Mouse (Mus musculus): ENCODE data around the gene Ccdc88c. TPM values are rescaled to one million over a fixed set of nuclear protein-coding genes. Genes with fewer than 3 reads are reported as not detected.

Gene Ccdc88c
- polyA plus RNA-seq, 1 experiment from 2014 or later = 4.3 TPM

- H3K4me3 ChIP-seq (ENCODE audit: low read length) = no peak overlapping the region
- ATAC-seq (replicated peaks; ENCODE audit: extremely low read depth, insufficient read depth, low FRiP score) = no peak
- no peak overlapping the region for H3K27ac ChIP-seq (ENCODE audit: low read length)
- peaks cover 6% of the 10 kb centered on the region; the same call in 1 of the 2 replicates for H3K4me1 ChIP-seq (ENCODE audit: control insufficient read depth, insufficient read depth, low read length)
- H3K9me3 ChIP-seq (replicated peaks; ENCODE audit: control insufficient read depth, low read length) = no peaks in the 10 kb centered on the region
- H3K27me3 ChIP-seq (ENCODE audit: control insufficient read depth, insufficient read depth, low read length) = no peaks in the 10 kb centered on the region; the same call in 1 of the 2 replicates
- H3K36me3 ChIP-seq (ENCODE audit: control insufficient read depth, insufficient read depth) = no peaks in the 10 kb centered on the region
- 79% methylated on average over 12 of the region's 12 CpGs for whole genome bisulfite sequencing
- H3K9ac ChIP-seq (ENCODE audit: low read length) = no peak overlapping the region
- no peak overlapping the region for H3K4me2 ChIP-seq (ENCODE audit: low read depth, low read length)
These were observed 118.1 kb downstream of the Ccdc88c start for GRCm38 (mm10) chr12:100910731-100911130.

GRCm38 (mm10) chr12:100909765-100910164 lies 119.1 kb downstream of the Ccdc88c start:
- Histone ChIP-seq H3K36me3 (ENCODE audit: control insufficient read depth, insufficient read depth) (no peaks in the 10 kb centered on the region), H3K9ac (ENCODE audit: low read length) (no peak overlapping the region), H3K4me1 (ENCODE audit: control insufficient read depth, insufficient read depth, low read length) (peaks cover 6% of the 10 kb centered on the region; the same call in 1 of the 2 replicates), H3K27ac (ENCODE audit: low read length) (no peak overlapping the region), H3K27me3 (ENCODE audit: control insufficient read depth, insufficient read depth, low read length) (no peaks in the 10 kb centered on the region; the same call in 1 of the 2 replicates), H3K9me3 (replicated peaks; ENCODE audit: control insufficient read depth, low read length) (no peaks in the 10 kb centered on the region), H3K4me3 (ENCODE audit: low read length) (no peak overlapping the region), H3K4me2 (ENCODE audit: low read depth, low read length) (no peak overlapping the region)
- 69% methylated on average over 6 of the region's 6 CpGs for WGBS
- ATAC-seq (replicated peaks; ENCODE audit: extremely low read depth, insufficient read depth, low FRiP score) = no peak

- Histone ChIP-seq H3K4me3 (ENCODE audit: low read length) (peak overlapping the region; percentile 61), H3K9ac (ENCODE audit: low read length) (peak overlapping the region; percentile 69), H3K27ac (ENCODE audit: low read length) (no peak overlapping the region), H3K4me1 (ENCODE audit: control insufficient read depth, insufficient read depth, low read length) (peaks cover 6% of the 10 kb centered on the region; the same call in 1 of the 2 replicates), H3K36me3 (ENCODE audit: control insufficient read depth, insufficient read depth) (no peaks in the 10 kb centered on the region), H3K27me3 (ENCODE audit: control insufficient read depth, insufficient read depth, low read length) (no peaks in the 10 kb centered on the region; the same call in 1 of the 2 replicates), H3K4me2 (ENCODE audit: low read depth, low read length) (peak overlapping the region; percentile 73), H3K9me3 (replicated peaks; ENCODE audit: control insufficient read depth, low read length) (no peaks in the 10 kb centered on the region)
- ATAC-seq (replicated peaks; ENCODE audit: extremely low read depth, insufficient read depth, low FRiP score) = no peak
- 31% methylated on average over 10 of the region's 10 CpGs for WGBS
These were observed 120.4 kb downstream of the Ccdc88c start for GRCm38 (mm10) chr12:100908298-100909034.

GRCm38 (mm10) chr12:100907598-100908297 lies 121.1 kb downstream of the Ccdc88c start, which contains the start of gene Gpr68:
Gene Gpr68 (minus strand): TSS chr12:100908198.
- H3K4me1 ChIP-seq (ENCODE audit: control insufficient read depth, insufficient read depth, low read length) = peaks cover 6% of the 10 kb centered on the region; the same call in 1 of the 2 replicates
- peak within 1 kb of the TSS; percentile 73 for H3K4me2 ChIP-seq (ENCODE audit: low read depth, low read length)
- H3K9ac ChIP-seq (ENCODE audit: low read length) = peak within 1 kb of the TSS; percentile 69
- H3K4me3 ChIP-seq (ENCODE audit: low read length) = peak within 1 kb of the TSS; percentile 61
- peak; percentile 83 for ATAC-seq (replicated peaks; ENCODE audit: extremely low read depth, insufficient read depth, low FRiP score)
- WGBS = 3% methylated on average over 39 of the region's 39 CpGs
- H3K27me3 ChIP-seq (ENCODE audit: control insufficient read depth, insufficient read depth, low read length) = no peaks in the 10 kb centered on the region; the same call in 1 of the 2 replicates
- H3K9me3 ChIP-seq (replicated peaks; ENCODE audit: control insufficient read depth, low read length) = no peaks in the 10 kb centered on the region
- H3K27ac ChIP-seq (ENCODE audit: low read length) = 0 out of 2 replicates have a peak within 1 kb of the TSS, but pooled peaks have one; percentile 25
- no peaks in the 10 kb centered on the region for H3K36me3 ChIP-seq (ENCODE audit: control insufficient read depth, insufficient read depth)

- Histone ChIP-seq H3K36me3 (ENCODE audit: control insufficient read depth, insufficient read depth) (no peaks in the 10 kb centered on the region), H3K4me3 (ENCODE audit: low read length) (no peak overlapping the region), H3K9me3 (replicated peaks; ENCODE audit: control insufficient read depth, low read length) (no peaks in the 10 kb centered on the region), H3K27me3 (ENCODE audit: control insufficient read depth, insufficient read depth, low read length) (peaks cover 2% of the 10 kb centered on the region; the same call in 1 of the 2 replicates), H3K9ac (ENCODE audit: low read length) (no peak overlapping the region), H3K4me2 (ENCODE audit: low read depth, low read length) (peak overlapping the region; percentile 73), H3K4me1 (ENCODE audit: control insufficient read depth, insufficient read depth, low read length) (peaks cover 6% of the 10 kb centered on the region; the same call in 1 of the 2 replicates), H3K27ac (ENCODE audit: low read length) (no peak overlapping the region)
- WGBS = 73% methylated on average over 5 of the region's 5 CpGs
- ATAC-seq (replicated peaks; ENCODE audit: extremely low read depth, insufficient read depth, low FRiP score) = no peak
These were observed 122.0 kb downstream of the Ccdc88c start for GRCm38 (mm10) chr12:100906861-100907260.

GRCm38 (mm10) chr12:100903761-100904160 lies 125.1 kb downstream of the Ccdc88c start:
- WGBS = 79% methylated on average over 9 of the region's 9 CpGs
- ATAC-seq (replicated peaks; ENCODE audit: extremely low read depth, insufficient read depth, low FRiP score) = no peak
- peaks cover 15% of the 10 kb centered on the region for H3K4me1 ChIP-seq (ENCODE audit: control insufficient read depth, insufficient read depth, low read length)
- no peaks in the 10 kb centered on the region for H3K9me3 ChIP-seq (replicated peaks; ENCODE audit: control insufficient read depth, low read length)
- peaks cover 19% of the 10 kb centered on the region for H3K27me3 ChIP-seq (ENCODE audit: control insufficient read depth, insufficient read depth, low read length)
- no peak overlapping the region for H3K4me2 ChIP-seq (ENCODE audit: low read depth, low read length)
- H3K27ac ChIP-seq (ENCODE audit: low read length) = no peak overlapping the region
- no peaks in the 10 kb centered on the region for H3K36me3 ChIP-seq (ENCODE audit: control insufficient read depth, insufficient read depth)
- H3K9ac ChIP-seq (ENCODE audit: low read length) = no peak overlapping the region
- H3K4me3 ChIP-seq (ENCODE audit: low read length) = no peak overlapping the region

GRCm38 (mm10) chr12:100901386-100901785 lies 127.5 kb downstream of the Ccdc88c start:
- 61% methylated on average over 6 of the region's 6 CpGs for WGBS
- no peak overlapping the region for H3K27ac ChIP-seq (ENCODE audit: low read length)
- no peak overlapping the region for H3K4me2 ChIP-seq (ENCODE audit: low read depth, low read length)
- no peak overlapping the region for H3K4me3 ChIP-seq (ENCODE audit: low read length)
- peaks cover 10% of the 10 kb centered on the region for H3K4me1 ChIP-seq (ENCODE audit: control insufficient read depth, insufficient read depth, low read length)
- H3K27me3 ChIP-seq (ENCODE audit: control insufficient read depth, insufficient read depth, low read length) = peaks cover 33% of the 10 kb centered on the region
- no peak for ATAC-seq (replicated peaks; ENCODE audit: extremely low read depth, insufficient read depth, low FRiP score)
- H3K9ac ChIP-seq (ENCODE audit: low read length) = no peak overlapping the region
- no peaks in the 10 kb centered on the region for H3K36me3 ChIP-seq (ENCODE audit: control insufficient read depth, insufficient read depth)
- H3K9me3 ChIP-seq (replicated peaks; ENCODE audit: control insufficient read depth, low read length) = no peaks in the 10 kb centered on the region

- no peak overlapping the region for H3K27ac ChIP-seq (ENCODE audit: low read length)
- H3K9ac ChIP-seq (ENCODE audit: low read length) = no peak overlapping the region
- H3K36me3 ChIP-seq (ENCODE audit: control insufficient read depth, insufficient read depth) = no peaks in the 10 kb centered on the region
- ATAC-seq (replicated peaks; ENCODE audit: extremely low read depth, insufficient read depth, low FRiP score) = no peak
- H3K4me2 ChIP-seq (ENCODE audit: low read depth, low read length) = no peak overlapping the region
- no peak overlapping the region for H3K4me3 ChIP-seq (ENCODE audit: low read length)
- H3K4me1 ChIP-seq (ENCODE audit: control insufficient read depth, insufficient read depth, low read length) = peaks cover 10% of the 10 kb centered on the region
- WGBS = 71% methylated on average over 6 of the region's 6 CpGs
- H3K27me3 ChIP-seq (ENCODE audit: control insufficient read depth, insufficient read depth, low read length) = peaks cover 33% of the 10 kb centered on the region
- no peaks in the 10 kb centered on the region for H3K9me3 ChIP-seq (replicated peaks; ENCODE audit: control insufficient read depth, low read length)
These were observed 128.0 kb downstream of the Ccdc88c start for GRCm38 (mm10) chr12:100900901-100901300.

Data from heart, embryonic 16.5 days (tissue).